Mouse (Mus musculus) layer of hippocampus, adult 11-12 months (tissue): Measurements from ENCODE around the gene Hmgn2.

ENCODE experiments used
- DNase-seq: peaks from one replicate; pipeline ENCODE4 v3.0.0; 2022; ENCODE audit warnings: low spot score

Gene Hmgn2

GRCm38 (mm10) chr4:133978021-133978711 lies 9.7 kb upstream of the Hmgn2 start:
- no peak for DNase-seq

GRCm38 (mm10) chr4:133971741-133972140 lies 3.3 kb upstream of the Hmgn2 start:
- DNase-seq, result no peak

- DNase-seq, result no peak
Measured at GRCm38 (mm10) chr4:133970876-133971275, 2.4 kb upstream of the Hmgn2 start.

GRCm38 (mm10) chr4:133970196-133970595 lies 1.7 kb upstream of the Hmgn2 start:
- no peak for DNase-seq

- no peak for DNase-seq
Measured at GRCm38 (mm10) chr4:133969114-133969770, 792 bp upstream of the Hmgn2 start.

- peak; percentile 94 for DNase-seq
Measured at GRCm38 (mm10) chr4:133967866-133968149, 642 bp downstream of the Hmgn2 start.

GRCm38 (mm10) chr4:133967138-133967865 lies 1.1 kb downstream of the Hmgn2 start:
- DNase-seq, result peak; percentile 98

- peak; percentile 28 for DNase-seq
Measured at GRCm38 (mm10) chr4:133966271-133966940, 2.0 kb downstream of the Hmgn2 start.

- no peak for DNase-seq
Measured at GRCm38 (mm10) chr4:133962566-133962965, 5.9 kb downstream of the Hmgn2 start.

- DNase-seq, result no peak
Measured at GRCm38 (mm10) chr4:133958884-133959283, 9.6 kb downstream of the Hmgn2 start.

- DNase-seq, result no peak
Measured at GRCm38 (mm10) chr4:133956358-133956757, 12.1 kb downstream of the Hmgn2 start.

- DNase-seq, result no peak
Measured at GRCm38 (mm10) chr4:133946736-133947135, 21.7 kb downstream of the Hmgn2 start.

- DNase-seq, result no peak
Measured at GRCm38 (mm10) chr4:133943791-133944190, 24.7 kb downstream of the Hmgn2 start.

GRCm38 (mm10) chr4:133942679-133943078 lies 25.8 kb downstream of the Hmgn2 start:
- no peak for DNase-seq

GRCm38 (mm10) chr4:133941576-133941975 lies 26.9 kb downstream of the Hmgn2 start:
- no peak for DNase-seq

- no peak for DNase-seq
Measured at GRCm38 (mm10) chr4:133940386-133941260, 27.8 kb downstream of the Hmgn2 start.

GRCm38 (mm10) chr4:133938077-133938476 lies 30.4 kb downstream of the Hmgn2 start:
- no peak for DNase-seq

GRCm38 (mm10) chr4:133931785-133932184 lies 36.7 kb downstream of the Hmgn2 start:
- DNase-seq, result no peak

- DNase-seq, result no peak
Measured at GRCm38 (mm10) chr4:133931349-133931748, 37.1 kb downstream of the Hmgn2 start.

- no peak for DNase-seq
Measured at GRCm38 (mm10) chr4:133929278-133929670, 39.2 kb downstream of the Hmgn2 start.

GRCm38 (mm10) chr4:133928576-133929277 lies 39.7 kb downstream of the Hmgn2 start:
- no peak for DNase-seq
